Mouse (Mus musculus): ENCODE measurements around the gene Dnajb9.

GRCm38 (mm10) chr12:44248309-44248977 is 38.3 kb upstream of the Dnajb9 start:
- TF ChIP-seq CTCF (IDR thresholded peaks at IDR 0.05; ENCODE audit: extremely low read depth, insufficient read depth, insufficient read length, insufficient replicate concordance) = no peak
- TF ChIP-seq POLR2A (IDR thresholded peaks at IDR 0.05; ENCODE audit: low read depth, low read length) = no peak

Measured in spleen, adult 2 months (tissue).